Mouse (Mus musculus): ENCODE data around the gene Rhbdf2.

Gene Rhbdf2

DNA sequence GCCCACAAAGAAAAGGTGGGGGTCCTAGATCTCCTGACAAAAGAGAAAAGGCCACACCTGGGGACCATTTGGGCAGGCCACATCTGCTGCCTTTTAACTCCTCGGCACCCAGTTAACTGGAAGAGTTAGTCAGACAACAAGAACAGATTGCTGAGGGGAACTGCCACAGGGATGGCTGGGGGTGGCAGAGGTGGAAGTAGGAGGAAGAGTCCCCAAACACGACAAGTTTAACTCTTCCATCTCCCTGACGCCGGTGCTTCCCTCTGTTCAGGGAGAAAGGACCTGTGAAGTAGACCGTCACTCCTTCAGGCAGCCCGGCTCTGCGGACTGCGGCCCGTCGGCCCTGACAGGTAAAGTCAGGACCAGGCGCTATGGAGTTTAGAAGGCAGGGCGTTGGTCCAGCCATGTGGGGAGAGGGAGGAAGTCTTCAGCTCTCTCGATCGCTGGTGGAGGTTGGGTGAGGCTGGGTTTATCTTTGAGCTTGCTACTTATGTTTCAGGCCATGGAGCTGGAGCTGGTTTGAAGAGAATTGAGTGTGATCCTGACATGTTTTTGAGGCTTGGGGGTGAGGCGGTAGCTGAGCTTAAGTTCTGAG is 32.3 kb upstream of the Rhbdf2 start:
- no peak for DNase-seq (ENCODE audit: low spot score in 2 of 2)

- no peak for DNase-seq (ENCODE audit: low spot score in 2 of 2)
These were observed 31.4 kb upstream of the Rhbdf2 start for GRCm38 (mm10) chr11:116658238-116658637.

DNA sequence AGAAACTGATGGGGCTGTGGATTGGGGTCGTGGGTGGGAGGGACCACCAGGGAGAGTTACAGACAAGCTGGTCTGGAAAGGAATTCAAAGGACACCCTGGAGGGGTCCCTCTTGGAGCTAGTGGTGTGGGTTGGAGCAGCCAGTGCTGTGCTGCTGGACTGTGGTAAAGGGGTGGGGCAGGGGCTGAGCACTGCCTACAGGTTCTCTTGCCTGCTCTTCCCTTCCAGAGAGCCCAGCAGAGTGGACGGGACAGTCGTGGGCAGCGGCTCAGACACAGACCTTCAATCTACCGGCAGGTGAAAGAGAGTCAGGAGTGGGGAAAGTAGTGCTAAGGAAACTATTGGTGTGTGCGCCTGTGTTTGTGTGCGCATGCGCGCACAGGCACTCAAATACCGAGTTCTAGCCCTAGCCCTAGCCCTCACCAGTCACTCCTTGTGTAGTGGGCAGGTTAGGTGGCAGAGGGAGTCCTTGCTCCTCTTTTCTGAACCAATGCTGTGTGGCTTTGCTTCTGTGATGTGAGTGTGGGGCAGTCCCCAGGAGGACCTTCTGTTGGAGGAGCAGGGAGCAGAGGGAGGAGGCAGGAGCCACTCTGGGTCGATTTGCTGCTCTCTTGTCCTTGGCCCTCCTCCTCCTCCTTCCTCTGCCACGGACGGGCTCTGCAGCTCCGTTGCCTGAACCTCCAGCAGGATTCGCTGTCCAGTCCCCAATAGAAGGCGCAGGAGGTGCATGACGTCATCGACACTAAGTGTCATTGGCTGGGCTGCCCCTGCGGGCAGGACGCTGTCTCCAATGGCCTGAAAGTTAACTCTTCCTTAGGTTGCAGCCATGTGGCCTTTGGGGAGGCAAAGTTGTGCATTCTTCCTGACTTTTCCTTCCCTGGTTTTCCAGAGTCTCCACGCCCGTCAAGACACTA is 30.7 kb upstream of the Rhbdf2 start:
- peak; percentile 25 to 33 for DNase-seq (ENCODE audit: low spot score in 2 of 2)

DNA sequence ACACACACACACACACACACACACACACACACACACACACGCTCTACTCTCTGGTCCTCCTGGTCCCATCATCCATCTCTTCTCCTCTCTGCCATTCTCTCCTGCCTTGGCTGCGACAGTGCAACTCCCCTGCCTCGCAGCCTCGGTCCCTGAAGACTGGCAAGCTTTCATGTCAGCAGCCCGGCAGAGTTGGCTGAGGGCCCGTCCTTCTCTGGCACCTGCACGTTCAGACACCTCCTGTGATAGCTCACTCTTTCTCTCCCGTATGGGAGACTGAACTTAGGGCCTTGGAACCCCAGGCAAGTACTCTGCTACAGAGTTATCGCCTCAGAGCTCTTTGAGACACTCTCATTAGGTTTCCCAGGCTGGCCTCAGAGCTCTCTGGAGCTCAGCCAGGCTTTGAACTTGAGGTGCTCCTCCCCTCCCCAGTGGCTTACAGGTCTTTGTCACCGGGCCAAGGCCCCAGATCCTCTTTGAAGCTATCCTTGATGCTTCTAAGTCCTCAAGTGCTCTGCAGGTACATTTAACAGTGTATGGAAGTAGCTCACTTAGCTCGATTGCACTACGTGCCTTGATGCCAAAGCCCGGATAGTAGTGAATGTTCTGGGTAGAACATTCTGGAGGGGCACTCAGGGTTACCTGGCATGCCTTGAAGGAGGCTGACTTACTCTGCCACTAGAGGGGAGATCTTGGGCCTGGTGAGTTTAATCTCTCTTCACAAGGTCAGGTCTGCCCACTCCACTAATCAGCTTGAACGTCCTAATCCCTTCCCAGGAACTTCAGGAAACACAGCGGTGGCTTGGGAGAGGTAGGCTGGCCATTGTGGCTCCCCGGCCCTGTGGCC is 29.8 kb upstream of the Rhbdf2 start:
- DNase-seq (ENCODE audit: low spot score in 2 of 2): no peak

GRCm38 (mm10) chr11:116654255-116654821 is 27.5 kb upstream of the Rhbdf2 start, which contains the start of gene Cygb:
Gene Cygb (minus strand): TSS chr11:116654313.
- no peak for DNase-seq (ENCODE audit: low spot score in 2 of 2)

GRCm38 (mm10) chr11:116653709-116654221 is 26.9 kb upstream of the Rhbdf2 start:
- DNase-seq (ENCODE audit: low spot score in 2 of 2): no peak

DNA sequence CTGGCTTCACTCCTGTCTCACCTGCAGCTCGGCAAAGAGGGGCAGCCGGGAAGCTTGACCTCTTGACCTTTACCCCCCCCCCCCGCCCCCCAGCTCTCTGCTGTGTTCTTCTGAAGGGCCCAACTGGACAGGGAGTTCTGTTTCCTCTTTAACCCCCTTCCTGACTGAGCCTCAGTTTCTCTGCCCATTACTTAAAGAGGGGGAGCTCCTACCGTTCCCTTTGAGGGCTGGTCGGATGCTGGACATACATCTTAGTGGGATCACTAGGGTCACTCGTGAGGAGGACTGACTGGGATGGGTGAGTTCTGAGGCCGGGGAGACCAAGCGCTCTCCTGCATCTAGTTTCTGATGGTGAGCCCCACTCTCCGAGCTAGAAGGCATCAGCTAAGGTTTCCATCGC is 26.4 kb upstream of the Rhbdf2 start, which contains the start of gene Prcd:
Prcd (plus strand) TSS at position 301 of the 400 bp plus-strand sequence.
- DNase-seq (ENCODE audit: low spot score in 2 of 2): no peak

GRCm38 (mm10) chr11:116652330-116653098 is 25.7 kb upstream of the Rhbdf2 start:
- no peak for DNase-seq (ENCODE audit: low spot score in 2 of 2)

- DNase-seq (ENCODE audit: low spot score in 2 of 2): no peak
These were observed 24.5 kb upstream of the Rhbdf2 start for GRCm38 (mm10) chr11:116651339-116651738.

DNA sequence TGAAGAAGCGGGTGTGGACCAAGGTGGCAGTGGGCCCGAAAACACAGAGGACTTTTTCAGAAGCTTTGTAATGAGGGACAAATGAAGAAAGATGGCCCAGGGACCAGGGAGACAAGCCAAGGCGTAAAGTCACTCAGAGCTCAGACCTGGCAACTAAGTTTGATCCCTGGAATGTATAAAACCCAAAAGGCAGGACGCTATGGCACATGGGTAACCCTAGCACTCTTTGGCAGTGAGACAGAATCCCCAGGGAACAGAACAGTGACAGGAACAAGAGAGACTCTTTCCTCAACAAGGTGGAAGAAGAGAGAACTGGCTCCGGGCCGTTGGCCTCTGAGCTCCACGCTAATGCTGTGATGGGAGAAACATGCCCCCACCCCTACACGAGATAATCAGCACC is 24.0 kb upstream of the Rhbdf2 start:
- no peak for DNase-seq (ENCODE audit: low spot score in 2 of 2)

- DNase-seq (ENCODE audit: low spot score in 2 of 2): no peak
These were observed 23.0 kb upstream of the Rhbdf2 start for GRCm38 (mm10) chr11:116649711-116650337.

GRCm38 (mm10) chr11:116648976-116649375 is 22.2 kb upstream of the Rhbdf2 start:
- no peak for DNase-seq (ENCODE audit: low spot score in 2 of 2)

GRCm38 (mm10) chr11:116648213-116648921 is 21.5 kb upstream of the Rhbdf2 start:
- DNase-seq (ENCODE audit: low spot score in 2 of 2): no peak

GRCm38 (mm10) chr11:116647340-116647991 is 20.6 kb upstream of the Rhbdf2 start:
- no peak for DNase-seq (ENCODE audit: low spot score in 2 of 2)

- DNase-seq (ENCODE audit: low spot score in 2 of 2): no peak
These were observed 20.0 kb upstream of the Rhbdf2 start for GRCm38 (mm10) chr11:116646771-116647170.

DNA sequence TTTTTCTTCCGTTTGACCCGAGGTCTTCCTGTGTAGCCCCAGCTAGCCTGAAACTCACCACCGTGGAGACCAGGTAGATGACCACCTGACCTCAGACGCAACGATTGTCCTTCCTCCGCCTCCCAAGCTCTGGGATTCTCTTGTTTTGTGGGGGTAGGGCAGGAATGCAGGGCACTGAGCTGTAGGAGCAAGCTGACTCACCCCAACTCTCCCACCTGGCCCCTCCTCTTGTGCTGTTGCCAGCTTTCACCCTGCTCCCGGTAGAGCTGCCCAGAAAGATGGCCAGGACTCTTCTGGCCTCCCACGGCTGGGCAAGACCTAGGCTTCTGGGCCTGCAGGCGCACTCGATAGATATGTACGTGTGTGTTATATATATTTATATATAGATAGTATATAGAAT is 19.3 kb upstream of the Rhbdf2 start:
- DNase-seq (ENCODE audit: low spot score in 2 of 2): no peak

- DNase-seq (ENCODE audit: low spot score in 2 of 2): no peak
These were observed 18.8 kb upstream of the Rhbdf2 start for GRCm38 (mm10) chr11:116645446-116646110.
